Mouse (Mus musculus): ENCODE measurements at regions not wholly inside any gene's neighbourhood (a gene's known extent, or its start where the extent isn't known, plus 50 kb on each side); places are given as distances from the start of the nearest gene placed in this dataset.
A peak's percentile ranks its signal among the peaks of the same experiment; 100 is the strongest.

- peak in 1 of 2 experiments; percentile 2 for DNase-seq
These were observed 78.3 kb upstream of the A730046J19Rik start for GRCm38 (mm10) chrX:144075241-144075640.

GRCm38 (mm10) chrX:144081146-144081545 lies 72.3 kb upstream of the A730046J19Rik start:
- no peak for DNase-seq

- DNase-seq, result no peak
These were observed 55.3 kb upstream of the A730046J19Rik start for GRCm38 (mm10) chrX:144098200-144098599.

All from adrenal gland, postnatal 36 days (tissue).